Mouse (Mus musculus) liver, embryonic 14.5 days (tissue): Measurements from ENCODE around the gene Vmn1r70. TPM values are rescaled to one million over a fixed set of nuclear protein-coding genes. Genes with fewer than 3 reads are reported as not detected.

Experiments
- ATAC-seq: fragments of 200-750 bp; cut with Nextera tagmentation; 2 replicates; pipeline ENCODE4 v1.8.0; 2017; ENCODE audit warnings: moderate number of reproducible peaks, mild to moderate bottlenecking, moderate library complexity; ENCODE audit not compliant: insufficient read depth
- DNase-seq, 3 experiments: peaks; one replicate each; pipeline ENCODE4 v3.0.0-alpha.2; 2012 to 2013; ENCODE audit warnings: low read depth in 3 of 3, low spot score in 3 of 3
- H3K27ac ChIP-seq: fragments of 300-500 bp; sonication (generic); 2 replicates; pipeline ENCODE4 v1.5.1; 2014; ENCODE audit warnings: moderate library complexity, mild to moderate bottlenecking, control low read depth, inconsistent platforms
- H3K27me3 ChIP-seq: fragments of 300-500 bp; sonication (generic); 2 replicates; pipeline ENCODE4 v1.6.1; 2014; ENCODE audit warnings: mild to moderate bottlenecking, low read length, moderate library complexity; ENCODE audit not compliant: control insufficient read depth, insufficient read depth
- H3K36me3 ChIP-seq: fragments of 300-500 bp; sonication (generic); replicated peaks from 2 replicates; pipeline ENCODE4 v1.6.1; 2014; ENCODE audit warnings: low read depth; ENCODE audit not compliant: control insufficient read depth, insufficient read depth
- H3K4me1 ChIP-seq, 2 experiments: fragments of 200-500 bp in 1 of 2; fragments of 300-500 bp in 1 of 2; sonication (generic) in 1 of 2; replicated peaks; 2 replicates each; pipeline ENCODE4 v1.6.1; 2012 to 2014; ENCODE audit warnings: antibody characterized with exemption in 1 of 2, inconsistent platforms in 1 of 2, low read length in 1 of 2; ENCODE audit not compliant: control insufficient read depth in 2 of 2, insufficient read depth in 2 of 2
- H3K4me2 ChIP-seq: fragments of 300-500 bp; sonication (generic); 2 replicates; pipeline ENCODE4 v1.6.1; 2014; ENCODE audit warnings: low read depth, mild to moderate bottlenecking, control low read depth, moderate library complexity
- H3K4me3 ChIP-seq, 2 experiments: fragments of 200-500 bp in 1 of 2; fragments of 300-500 bp in 1 of 2; sonication (generic) in 1 of 2; 2 replicates each; pipeline ENCODE4 v1.5.1; 2012 to 2014; ENCODE audit warnings: low read depth in 2 of 2, low read length in 2 of 2, mild to moderate bottlenecking in 2 of 2, control low read depth in 1 of 2, inconsistent platforms in 1 of 2, moderate library complexity in 1 of 2; ENCODE audit not compliant: insufficient read depth in 1 of 2
- H3K9ac ChIP-seq: fragments of 300-500 bp; sonication (generic); replicated peaks from 2 replicates; pipeline ENCODE4 v1.6.1; 2014; ENCODE audit warnings: mild to moderate bottlenecking, control low read depth, moderate library complexity
- H3K9me3 ChIP-seq: fragments of 300-500 bp; sonication (generic); 2 replicates; pipeline ENCODE4 v1.6.1; 2016; ENCODE audit warnings: low read length, mixed read lengths; ENCODE audit not compliant: control insufficient read depth
- CTCF ChIP-seq: IDR thresholded peaks from 2 replicates; pipeline ENCODE4 v1.5.1; 2016; ENCODE audit warnings: antibody characterized with exemption, low read depth, control low read depth
- EP300 ChIP-seq: IDR thresholded peaks from 2 replicates; pipeline ENCODE4 v1.6.1; 2016; ENCODE audit warnings: antibody characterized with exemption, low read depth
- WGBS: fragments of 180-500 bp; shearing (Covaris S2); extraction: QIAGEN DNeasy Blood & Tissue Kit; methylation state at CpG from one replicate; pipeline ENCODE4 v1.1.7; 2014; ENCODE audit not compliant: insufficient replicate concordance; 5-methylcytosine and 5-hydroxymethylcytosine counted together
- polyA plus RNA-seq, 2 experiments: library from polyadenylated mRNA; depleted of rRNA in 1 of 2; stranded (reverse) in 1 of 2; unstranded in 1 of 2; fragments of >200 nt; fragmentation: Nextera tagmentation in 1 of 2; extraction: Ambion mirVana in 1 of 2; gene quantifications; 2 replicates each; pipeline versions ENCODE4 v1.2.1 to v1.2.3; 2012 to 2014

Vmn1r70 gene
- polyA plus RNA-seq (2012; rRNA removed) (not detected in 2 replicates), polyA plus RNA-seq (2014; fragmentation: Nextera tagmentation; extraction: Ambion mirVana) (not detected in 2 replicates)

GRCm38 (mm10) chr7:10631232-10631631 is at the start of gene Vmn1r70:
Vmn1r70 (plus strand) TSS chr7:10631532.
- Histone ChIP-seq H3K27me3 (no peaks in the 10 kb centered on the region), H3K9ac (no peak within 1 kb of the TSS), H3K4me2 (no peak within 1 kb of the TSS), H3K4me3 (no peak within 1 kb of the TSS), H3K36me3 (no peaks in the 10 kb centered on the region), H3K9me3 (no peaks in the 10 kb centered on the region), H3K27ac (no peak within 1 kb of the TSS), H3K4me1 (no peaks in the 10 kb centered on the region)
- ATAC-seq (no peak), DNase-seq (no peak)
- TF ChIP-seq EP300 = no peak
- no peak for TF ChIP-seq CTCF
- 27% methylated on average over 1 of the region's 1 CpGs for WGBS

- no peaks in the 10 kb centered on the region for H3K27me3 ChIP-seq
- no peak for ATAC-seq
- no peak within 1 kb of the TSS for H3K9ac ChIP-seq
- no peak within 1 kb of the TSS for H3K4me2 ChIP-seq
- no peaks in the 10 kb centered on the region for H3K36me3 ChIP-seq
- no peak within 1 kb of the TSS for H3K27ac ChIP-seq
- TF ChIP-seq EP300 (no peak), CTCF (no peak)
- H3K4me3 ChIP-seq = no peak within 1 kb of the TSS
- H3K4me1 ChIP-seq = no peaks in the 10 kb centered on the region
- DNase-seq = no peak
- no peaks in the 10 kb centered on the region for H3K9me3 ChIP-seq
Observed at GRCm38 (mm10) chr7:10613559-10613958, 17.8 kb upstream of the Vmn1r70 start, which contains the start of gene Vmn1r69. Vmn1r69 (minus strand) TSS chr7:10613659.

Other genes starting within 250 kb of the Vmn1r70 start
- not detected in 2 replicates for gene Vmn1r67, start 188.2 kb upstream of the Vmn1r70 start, polyA plus RNA-seq (2012; rRNA removed)
- not detected in 2 replicates for gene Vmn1r67, start 188.2 kb upstream of the Vmn1r70 start, polyA plus RNA-seq (2014; fragmentation: Nextera tagmentation; extraction: Ambion mirVana)
- gene Zik1, start 136.1 kb upstream of the Vmn1r70 start, polyA plus RNA-seq (2012; rRNA removed) = 0.74 and 1.1 TPM in 2 replicates
- gene Zik1, start 136.1 kb upstream of the Vmn1r70 start, polyA plus RNA-seq (2014; fragmentation: Nextera tagmentation; extraction: Ambion mirVana) = 2.1 and 3.1 TPM in 2 replicates
- gene Vmn1r68, start 73.0 kb upstream of the Vmn1r70 start, polyA plus RNA-seq (2012; rRNA removed) = not detected in 2 replicates
- not detected in 2 replicates for gene Vmn1r68, start 73.0 kb upstream of the Vmn1r70 start, polyA plus RNA-seq (2014; fragmentation: Nextera tagmentation; extraction: Ambion mirVana)
- gene Vmn1r69, start 17.9 kb upstream of the Vmn1r70 start, polyA plus RNA-seq (2012; rRNA removed) = not detected in 2 replicates
- gene Vmn1r69, start 17.9 kb upstream of the Vmn1r70 start, polyA plus RNA-seq (2014; fragmentation: Nextera tagmentation; extraction: Ambion mirVana) = not detected in 2 replicates
- not detected in 2 replicates for gene Nlrp4b, start 56.3 kb downstream of the Vmn1r70 start, polyA plus RNA-seq (2012; rRNA removed)
- gene Nlrp4b, start 56.3 kb downstream of the Vmn1r70 start, polyA plus RNA-seq (2014; fragmentation: Nextera tagmentation; extraction: Ambion mirVana) = not detected in 2 replicates
- not detected in 2 replicates for gene Vmn1r71, start 122.8 kb downstream of the Vmn1r70 start, polyA plus RNA-seq (2012; rRNA removed)
- gene Vmn1r71, start 122.8 kb downstream of the Vmn1r70 start, polyA plus RNA-seq (2014; fragmentation: Nextera tagmentation; extraction: Ambion mirVana) = not detected in 2 replicates